Mouse (Mus musculus): ENCODE data around the gene Thada.

Thada gene

DNA sequence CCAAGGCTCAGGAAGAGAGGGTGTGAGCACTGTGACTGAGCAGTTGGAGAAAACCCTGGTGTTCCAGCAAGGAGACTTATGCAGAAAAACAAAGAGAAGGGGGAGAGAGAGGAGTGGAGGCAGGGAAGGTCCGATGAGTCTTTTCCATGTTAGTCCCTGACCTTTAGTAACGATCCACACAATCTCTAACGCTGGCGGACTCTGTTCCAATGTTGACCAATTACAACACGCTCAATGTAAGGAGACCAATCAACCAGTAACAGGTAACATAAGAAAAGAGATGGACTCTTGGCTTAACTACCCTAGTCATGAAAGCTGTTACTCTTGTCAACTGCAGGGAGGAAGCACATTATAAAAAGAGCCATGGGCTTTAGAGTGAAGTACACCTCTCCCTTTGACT lies 160.9 kb downstream of the Thada start:
- no peak for DNase-seq (ENCODE audit: low read depth, low spot score)

DNA sequence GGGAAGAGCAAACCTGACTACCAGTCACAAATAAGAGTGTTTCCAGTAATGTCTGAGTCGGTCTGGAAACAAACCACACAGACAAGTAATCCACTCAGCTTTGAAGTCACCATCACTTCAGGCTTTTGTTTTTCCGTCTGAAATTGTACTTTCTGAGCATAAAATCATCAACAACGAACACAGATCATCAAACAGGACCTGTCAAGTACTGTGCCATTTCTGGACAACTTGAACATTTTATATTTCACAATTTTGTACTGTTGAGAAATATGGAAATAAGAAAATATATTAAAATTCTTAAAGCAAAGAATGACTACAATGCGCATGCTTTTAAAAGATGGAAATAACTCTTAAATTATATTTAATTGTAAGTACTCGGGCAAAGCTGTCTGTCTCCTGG lies 161.9 kb downstream of the Thada start:
- no peak for DNase-seq (ENCODE audit: low read depth, low spot score)

DNA sequence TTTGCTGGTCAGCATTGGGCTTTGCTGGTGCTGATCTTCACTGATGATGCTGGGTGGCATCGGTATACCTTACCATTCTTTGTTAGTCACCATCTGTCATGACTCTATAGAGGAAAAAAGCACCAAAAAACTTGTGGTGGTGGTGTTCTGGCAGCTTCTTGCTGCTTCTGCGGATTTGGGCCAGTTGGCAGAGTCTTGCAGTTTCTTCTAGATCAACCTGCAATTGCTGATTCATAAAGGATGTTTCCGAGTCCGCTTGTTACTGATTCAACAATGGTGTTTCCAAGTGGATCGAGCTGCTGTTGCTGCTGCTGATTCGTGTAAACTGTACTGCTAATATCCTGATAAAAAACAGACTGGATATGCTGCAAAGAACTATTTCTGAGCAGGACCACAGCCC lies 168.0 kb downstream of the Thada start:
- DNase-seq (ENCODE audit: low read depth, low spot score): peak; percentile 16

- peak; percentile 24 for DNase-seq (ENCODE audit: low read depth, low spot score)
Observed at GRCm38 (mm10) chr17:84293221-84293620, 172.8 kb downstream of the Thada start.

GRCm38 (mm10) chr17:84291228-84291627 lies 174.8 kb downstream of the Thada start:
- DNase-seq (ENCODE audit: low read depth, low spot score): peak; percentile 11

DNA sequence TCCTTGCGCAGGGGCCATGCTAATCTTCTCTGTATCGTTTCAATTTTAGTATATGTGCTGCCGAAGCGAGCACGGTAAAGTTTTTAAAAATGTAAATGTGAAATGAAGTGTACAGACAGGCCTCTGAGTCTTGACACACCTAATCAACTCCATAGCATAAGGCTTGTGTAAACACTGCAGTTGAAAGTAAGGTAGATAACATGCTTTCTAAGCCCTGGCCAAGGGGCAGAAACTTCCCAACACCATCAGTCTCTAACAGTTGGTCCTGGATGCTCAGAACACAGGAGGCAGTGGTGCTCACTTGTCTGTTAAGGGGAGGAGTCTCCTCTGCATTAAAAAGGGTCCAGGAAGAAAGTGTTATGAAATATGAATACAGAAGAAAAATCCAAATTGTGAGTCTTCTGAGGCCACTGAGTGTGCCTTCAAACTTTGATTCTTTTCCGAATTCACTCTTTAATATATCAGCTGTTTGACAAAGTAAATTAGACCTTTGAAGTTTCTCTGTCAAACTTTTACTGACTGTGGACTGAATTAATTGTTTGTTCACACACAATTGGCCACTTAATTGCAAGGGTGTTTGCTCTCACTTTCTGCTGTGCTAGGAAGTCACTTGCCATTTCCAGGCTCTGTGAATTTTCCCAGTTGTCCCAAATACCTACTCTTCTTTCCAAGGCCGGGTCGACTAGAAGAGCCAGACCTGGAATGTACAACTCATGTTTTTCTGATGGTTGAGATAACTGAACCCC lies 178.2 kb downstream of the Thada start:
- DNase-seq (ENCODE audit: low read depth, low spot score): no peak

DNA sequence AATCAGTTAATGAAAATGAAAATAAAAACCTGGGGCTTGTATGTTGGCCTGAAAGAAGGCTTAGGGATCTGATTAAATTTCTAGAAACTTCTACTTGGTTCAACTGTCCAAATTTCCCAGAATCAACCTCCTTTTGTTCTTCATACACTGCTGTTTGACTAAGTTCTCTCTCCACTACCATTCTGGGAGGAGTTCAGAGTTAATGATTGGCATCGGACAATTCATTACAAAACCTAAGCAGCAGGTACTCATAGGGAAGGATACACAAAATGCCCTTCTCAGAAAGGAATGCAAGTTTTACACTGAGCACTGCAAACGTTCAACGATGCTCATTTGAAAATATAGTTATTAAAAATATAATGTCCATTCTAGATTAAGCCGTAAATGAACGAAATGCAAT lies 179.5 kb downstream of the Thada start:
- DNase-seq (ENCODE audit: low read depth, low spot score): no peak

GRCm38 (mm10) chr17:84282388-84283280 lies 183.4 kb downstream of the Thada start:
- DNase-seq (ENCODE audit: low read depth, low spot score): peak; percentile 51

GRCm38 (mm10) chr17:84279001-84279400 lies 187.0 kb downstream of the Thada start:
- DNase-seq (ENCODE audit: low read depth, low spot score): no peak

GRCm38 (mm10) chr17:84278193-84278953 lies 187.6 kb downstream of the Thada start:
- no peak for DNase-seq (ENCODE audit: low read depth, low spot score)

- DNase-seq (ENCODE audit: low read depth, low spot score): peak; percentile 34
Observed at GRCm38 (mm10) chr17:84274999-84275398, 191.0 kb downstream of the Thada start.

DNA sequence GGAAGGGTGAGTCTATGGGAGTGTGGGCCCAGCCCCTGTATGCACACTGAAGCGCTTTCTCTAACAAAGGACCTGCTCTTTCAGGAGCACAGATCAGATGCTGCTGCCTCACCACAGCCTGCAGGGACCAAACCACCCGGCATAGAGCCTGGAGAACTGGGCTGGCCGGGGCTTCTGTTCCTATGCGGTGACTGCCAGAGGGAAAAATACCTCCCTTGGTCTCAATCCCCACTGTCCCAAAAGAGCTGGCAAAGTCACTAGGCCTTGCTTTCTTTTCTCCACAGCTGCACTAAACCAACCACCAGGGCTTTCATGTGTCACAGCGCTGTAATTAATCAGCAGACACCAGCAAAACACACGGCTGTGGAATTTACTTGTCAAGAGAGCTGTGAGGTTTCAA lies 191.8 kb downstream of the Thada start:
- peak; percentile 62 for DNase-seq (ENCODE audit: low read depth, low spot score)

GRCm38 (mm10) chr17:84272557-84273261 lies 193.3 kb downstream of the Thada start:
- DNase-seq (ENCODE audit: low read depth, low spot score): peak; percentile 89

- DNase-seq (ENCODE audit: low read depth, low spot score): no peak
Observed at GRCm38 (mm10) chr17:84271566-84272202, 194.3 kb downstream of the Thada start.

- DNase-seq (ENCODE audit: low read depth, low spot score): no peak
Observed at GRCm38 (mm10) chr17:84269722-84270121, 196.3 kb downstream of the Thada start.

GRCm38 (mm10) chr17:84268450-84268849 lies 197.6 kb downstream of the Thada start:
- no peak for DNase-seq (ENCODE audit: low read depth, low spot score)

DNA sequence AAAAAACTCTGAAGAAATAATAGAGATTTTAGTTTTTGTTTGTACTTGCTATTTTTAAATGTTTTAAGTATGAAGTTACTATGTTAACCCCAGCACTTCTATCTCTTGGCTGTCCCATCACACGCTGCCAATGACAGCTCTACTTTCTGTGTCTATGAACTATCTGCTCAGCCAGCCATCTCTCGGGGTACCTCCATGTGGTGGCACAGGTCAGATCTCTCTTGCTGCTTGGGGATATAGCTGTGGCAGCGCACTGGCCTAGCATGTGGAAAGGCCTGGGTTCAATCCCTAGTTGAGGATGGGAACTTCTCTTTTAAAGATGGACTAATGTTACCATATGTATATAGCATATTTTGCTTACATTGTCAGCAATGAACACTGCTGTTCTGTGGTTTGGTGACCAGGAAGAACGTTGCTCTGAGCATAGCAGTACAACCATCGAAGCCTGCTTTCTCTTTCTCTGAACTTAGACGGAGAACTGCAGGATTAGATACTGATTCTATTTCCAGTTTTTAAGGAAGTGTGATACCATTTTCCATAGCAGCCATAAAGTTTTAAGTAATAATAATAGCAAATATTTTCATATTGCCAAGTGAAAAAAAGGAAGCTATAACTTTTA lies 198.4 kb downstream of the Thada start:
- no peak for DNase-seq (ENCODE audit: low read depth, low spot score)

GRCm38 (mm10) chr17:84266161-84266948 lies 199.7 kb downstream of the Thada start:
- no peak for DNase-seq (ENCODE audit: low read depth, low spot score)

GRCm38 (mm10) chr17:84265480-84266130 lies 200.4 kb downstream of the Thada start:
- DNase-seq (ENCODE audit: low read depth, low spot score): no peak
